Mouse (Mus musculus): ENCODE measurements around the gene Stum. TPM values are rescaled to one million over a fixed set of nuclear protein-coding genes. Genes with fewer than 3 reads are reported as not detected.

Gene Stum
- total RNA-seq, 2 experiments from 2014 or later, result 1.2 TPM

- no peak for DNase-seq
- intact Hi-C loops (cut with DNase I; ENCODE audit: low total_unique reads), result no loop called here
Measured at GRCm38 (mm10) chr1:180500641-180501040, 17.3 kb upstream of the Stum start.

DNA sequence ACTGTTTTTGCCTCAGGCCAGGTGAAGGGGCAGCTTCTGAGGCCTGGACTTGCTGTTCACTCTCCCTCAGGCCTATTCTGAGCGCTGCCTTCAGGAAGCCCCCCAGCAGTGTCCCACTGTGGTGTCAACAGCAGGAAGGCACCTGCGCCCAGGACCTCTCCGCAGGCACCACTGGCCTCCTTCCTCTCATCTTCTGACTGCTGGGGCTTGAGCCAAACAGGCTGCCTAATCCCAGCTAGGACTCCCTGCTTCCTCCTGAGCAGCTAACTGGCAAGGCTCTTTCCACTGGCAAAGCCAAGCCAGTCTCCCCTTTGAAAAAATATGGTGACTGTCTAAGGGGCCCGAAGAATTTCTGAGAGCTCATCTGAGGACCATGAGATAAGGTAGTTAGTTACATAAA is 16.9 kb upstream of the Stum start:
- intact Hi-C loops (cut with DNase I; ENCODE audit: low total_unique reads), result no loop called here
- no peak for DNase-seq

- no peak for DNase-seq
- intact Hi-C loops (cut with DNase I; ENCODE audit: low total_unique reads), result no loop called here
Measured at GRCm38 (mm10) chr1:180499766-180500165, 16.5 kb upstream of the Stum start.

- no peak for DNase-seq
- intact Hi-C loops (cut with DNase I; ENCODE audit: low total_unique reads), result no loop called here
Measured at GRCm38 (mm10) chr1:180492777-180493176, 9.5 kb upstream of the Stum start.

DNA sequence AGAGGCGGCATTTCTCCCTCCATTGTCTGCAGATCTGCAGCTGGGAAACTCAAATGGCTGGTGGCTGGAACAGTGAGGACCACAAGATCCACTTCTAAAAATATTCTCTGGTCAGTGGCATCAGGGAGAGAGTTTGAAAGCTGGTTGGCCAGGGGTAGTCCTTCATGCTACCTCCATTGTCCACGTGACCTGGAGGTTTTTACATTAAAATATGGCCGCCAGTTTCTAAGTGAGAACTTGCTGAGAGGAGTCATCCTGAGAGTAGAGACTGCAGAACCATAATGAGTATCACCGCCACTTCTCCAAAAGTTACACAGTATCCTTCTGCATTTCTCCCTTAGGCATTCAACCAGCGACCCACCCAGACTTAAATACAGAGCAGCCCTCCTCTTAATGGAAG is 2.0 kb upstream of the Stum start:
- intact Hi-C loops (cut with DNase I; ENCODE audit: low total_unique reads), result loop anchor here (2.0 to 5.0 kb wide), 2 partner anchors 51 to 67 kb away; no protein-coding TSS in a partner anchor
- no peak for DNase-seq

DNA sequence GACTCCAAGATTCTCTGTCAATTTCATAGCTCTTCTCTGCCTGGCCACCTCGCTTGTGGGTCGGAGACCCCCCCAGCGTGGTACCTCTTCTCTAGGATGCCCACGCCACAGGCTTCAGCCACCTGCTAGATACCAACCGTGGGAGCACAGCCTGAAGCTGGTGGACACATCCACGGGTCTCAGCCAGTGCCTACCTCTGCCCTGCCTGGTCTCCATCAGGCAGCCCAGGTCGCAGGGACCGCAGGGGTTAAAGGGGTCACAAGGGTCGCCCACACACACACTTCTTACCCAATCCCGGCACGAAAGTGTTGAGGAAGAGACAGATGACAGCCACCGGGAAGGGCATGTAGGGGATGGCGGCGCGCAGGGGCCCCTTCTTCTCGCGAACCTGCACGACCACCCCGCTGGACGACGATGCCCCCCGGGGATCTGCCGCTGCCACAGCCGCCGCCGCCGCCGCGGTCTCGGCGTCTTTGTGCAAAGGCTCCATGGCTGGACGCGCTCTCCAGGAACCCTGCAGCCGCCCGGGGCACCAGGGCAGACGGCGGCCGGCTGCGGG is 385 bp downstream of the Stum start:
- DNase-seq, result no peak
- intact Hi-C loops (cut with DNase I; ENCODE audit: low total_unique reads), result no loop called here

- intact Hi-C loops (cut with DNase I; ENCODE audit: low total_unique reads), result no loop called here
Measured at GRCm38 (mm10) chr1:180481956-180482355, 1.3 kb downstream of the Stum start.

DNA sequence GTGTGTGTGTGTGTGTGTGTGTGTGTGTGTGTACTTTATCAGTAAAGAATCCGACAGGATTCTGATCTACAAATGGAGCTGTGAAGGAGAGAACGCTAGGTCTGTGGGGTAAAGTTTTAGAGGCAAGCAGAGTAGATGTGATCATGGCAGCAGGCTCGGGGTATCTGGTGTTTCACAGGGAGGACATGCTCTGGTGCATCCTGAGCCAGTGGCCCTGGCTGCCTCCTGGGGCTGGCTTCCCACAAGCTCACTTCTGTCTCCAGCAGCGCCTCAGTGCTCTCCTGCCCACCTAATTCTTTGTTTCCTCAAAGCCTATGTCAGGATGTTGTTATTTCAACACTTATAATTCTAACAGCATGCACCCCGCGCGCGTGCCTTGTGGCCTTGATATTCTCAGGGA is 2.0 kb downstream of the Stum start:
- intact Hi-C loops (cut with DNase I; ENCODE audit: low total_unique reads), result no loop called here
- no peak for DNase-seq

More at GRCm38 (mm10) chr1:180481956-180482355, 1.3 kb downstream of the Stum start:
- no peak for DNase-seq

- intact Hi-C loops (cut with DNase I; ENCODE audit: low total_unique reads), result no loop called here
- no peak for DNase-seq
Measured at GRCm38 (mm10) chr1:180480325-180480724, 3.0 kb downstream of the Stum start.

DNA sequence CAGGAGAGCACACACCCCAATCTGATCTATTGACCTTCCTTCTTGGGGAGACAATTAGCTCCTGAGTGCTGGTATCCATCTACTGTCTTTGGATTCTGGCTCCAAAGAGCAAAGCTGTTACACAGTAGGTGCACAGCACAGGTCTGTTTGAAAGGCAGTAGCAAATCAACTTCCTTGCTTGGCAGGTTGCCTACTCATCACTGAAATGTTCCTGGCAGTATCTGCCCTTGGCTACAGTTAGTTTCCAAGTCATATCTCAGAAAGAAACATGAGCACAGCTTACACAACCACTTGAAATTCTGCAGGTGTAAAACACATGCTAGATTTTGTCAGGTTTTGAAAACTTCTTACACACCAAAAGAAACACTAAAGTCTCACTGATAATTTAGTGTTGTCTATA is 9.7 kb downstream of the Stum start:
- intact Hi-C loops (cut with DNase I; ENCODE audit: low total_unique reads), result no loop called here
- DNase-seq, result no peak

GRCm38 (mm10) chr1:180468004-180468403 is 15.3 kb downstream of the Stum start:
- intact Hi-C loops (cut with DNase I; ENCODE audit: low total_unique reads), result no loop called here
- DNase-seq, result no peak

DNA sequence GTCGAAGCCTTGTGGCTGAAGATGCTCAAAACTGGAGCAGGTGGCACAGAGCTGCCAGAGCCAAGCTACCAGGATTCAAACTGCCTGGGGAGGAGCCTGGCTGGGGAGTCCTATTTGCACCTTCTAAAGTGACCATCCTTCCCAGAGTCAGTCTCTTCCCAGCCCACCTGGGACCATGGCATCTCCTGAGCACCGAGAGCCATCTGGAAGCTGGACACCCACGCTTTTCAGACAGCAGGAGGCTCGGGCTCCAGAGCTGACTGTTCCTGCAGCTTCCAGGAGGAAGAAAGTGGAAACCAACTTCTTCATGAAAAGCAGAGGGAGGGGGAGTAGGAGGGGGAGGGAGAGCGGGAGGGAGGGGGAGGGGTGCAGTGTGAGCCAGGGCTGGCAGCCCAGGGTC is 17.7 kb downstream of the Stum start:
- no peak for DNase-seq
- intact Hi-C loops (cut with DNase I; ENCODE audit: low total_unique reads), result no loop called here

- intact Hi-C loops (cut with DNase I; ENCODE audit: low total_unique reads), result no loop called here
- no peak for DNase-seq
Measured at GRCm38 (mm10) chr1:180464357-180464756, 18.9 kb downstream of the Stum start.

DNA sequence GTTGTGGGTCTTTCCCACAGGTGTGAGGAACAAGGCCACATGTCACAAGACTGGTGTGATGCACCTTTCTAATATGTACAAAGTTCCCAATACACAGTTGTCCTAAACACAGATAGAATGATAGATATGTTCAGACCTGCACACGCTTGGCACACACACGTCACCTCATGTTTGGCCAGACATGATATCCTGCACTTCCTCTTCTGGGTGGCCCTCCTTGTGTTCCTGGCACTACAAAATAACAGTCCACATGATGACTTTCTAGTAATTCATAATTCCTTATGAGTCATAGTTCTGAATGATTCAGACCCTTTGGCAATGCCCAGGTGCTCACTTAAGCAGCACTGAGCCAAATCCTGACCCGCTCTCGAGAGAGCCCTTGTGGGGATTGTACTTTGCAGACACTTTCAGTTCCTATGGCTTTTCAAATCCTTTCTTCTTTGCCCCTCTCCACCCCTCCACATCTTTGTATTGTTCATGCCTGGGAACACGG is 20.3 kb downstream of the Stum start:
- intact Hi-C loops (cut with DNase I; ENCODE audit: low total_unique reads), result no loop called here
- no peak for DNase-seq

DNA sequence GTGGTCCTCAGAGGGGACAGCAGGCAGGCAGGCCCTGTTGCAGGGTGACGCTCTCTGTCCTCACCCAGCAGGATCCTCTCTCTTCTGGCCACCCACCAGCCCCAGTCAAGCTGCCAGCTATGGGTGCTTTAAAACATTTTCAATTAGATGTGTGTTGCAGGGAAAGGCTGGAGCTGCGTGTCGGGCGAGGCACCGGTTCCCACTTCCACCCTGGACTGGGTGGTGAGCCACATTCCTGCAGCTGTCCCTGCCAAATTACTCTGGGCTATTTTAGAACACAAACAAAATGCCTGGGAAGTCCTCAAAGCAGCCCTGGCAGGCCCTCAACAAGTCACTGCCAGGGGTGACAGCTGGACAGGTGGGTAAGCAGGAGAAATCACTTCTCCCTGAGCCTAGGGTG is 20.9 kb downstream of the Stum start:
- peak; percentile 42 for DNase-seq
- intact Hi-C loops (cut with DNase I; ENCODE audit: low total_unique reads), result no loop called here

GRCm38 (mm10) chr1:180460721-180461120 is 22.6 kb downstream of the Stum start:
- intact Hi-C loops (cut with DNase I; ENCODE audit: low total_unique reads), result no loop called here
- peak; percentile 17 for DNase-seq

DNA sequence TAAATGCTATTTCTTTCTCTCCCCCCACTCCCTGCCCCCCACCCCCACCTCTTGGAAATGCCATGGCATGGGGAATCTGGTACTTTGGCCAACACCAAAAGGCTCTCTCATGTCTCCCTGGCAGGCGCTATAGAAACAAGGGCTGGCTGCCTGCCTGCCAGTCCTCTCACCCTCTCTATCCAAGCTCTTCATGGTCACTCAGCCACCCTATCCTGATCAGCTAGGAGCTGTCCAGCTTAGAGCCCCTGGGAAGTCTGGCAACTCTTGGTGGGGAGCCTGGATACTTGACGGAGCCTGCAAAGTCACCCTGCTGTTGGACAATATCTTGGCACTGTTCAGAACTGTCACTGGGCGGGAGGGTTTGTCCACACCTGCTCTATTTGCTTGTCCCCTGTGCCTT is 24.6 kb downstream of the Stum start:
- DNase-seq, result no peak
- intact Hi-C loops (cut with DNase I; ENCODE audit: low total_unique reads), result no loop called here

- intact Hi-C loops (cut with DNase I; ENCODE audit: low total_unique reads), result no loop called here
- peak; percentile 33 for DNase-seq
Measured at GRCm38 (mm10) chr1:180458274-180458673, 25.0 kb downstream of the Stum start.

DNA sequence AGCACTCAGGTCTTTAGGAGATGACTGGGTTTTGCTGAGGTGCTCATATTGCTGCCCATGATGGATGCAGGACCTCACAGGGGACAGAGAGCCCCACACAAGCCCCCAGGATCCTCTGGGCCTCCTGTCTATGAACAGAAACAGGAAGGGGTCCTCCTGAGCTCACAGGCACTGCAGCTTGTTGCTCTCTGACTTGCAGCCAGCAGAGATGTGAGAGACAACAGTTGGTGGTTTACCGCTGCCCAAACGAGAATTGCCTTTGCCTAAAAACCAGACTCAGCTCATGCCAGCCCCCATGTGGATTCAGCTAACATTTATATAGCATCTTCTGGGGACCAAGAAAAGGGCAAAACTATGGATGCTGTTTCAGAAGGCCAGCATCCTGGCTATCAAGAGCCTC is 33.7 kb downstream of the Stum start:
- intact Hi-C loops (cut with DNase I; ENCODE audit: low total_unique reads), result no loop called here
- no peak for DNase-seq

DNA sequence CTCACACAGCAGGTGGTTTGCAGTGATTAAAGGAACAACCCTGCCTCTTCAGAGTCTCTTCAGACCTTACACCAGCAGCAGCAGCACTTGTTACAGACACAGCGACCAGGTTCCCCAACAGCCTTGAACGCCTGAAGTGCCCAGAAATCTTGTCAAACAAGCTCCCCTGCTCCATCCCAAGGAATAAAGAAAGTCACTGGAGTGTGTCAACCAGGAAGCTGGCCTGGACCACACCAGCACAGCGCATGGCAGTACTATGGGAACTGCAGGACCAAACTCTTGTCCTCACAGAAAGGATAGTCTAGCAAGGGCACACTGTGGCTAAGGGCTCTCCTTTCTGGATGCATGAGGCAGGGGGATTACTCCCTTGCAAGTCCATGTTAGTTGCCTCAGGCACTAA is 38.9 kb downstream of the Stum start:
- DNase-seq, result no peak
- intact Hi-C loops (cut with DNase I; ENCODE audit: low total_unique reads), result no loop called here

- intact Hi-C loops (cut with DNase I; ENCODE audit: low total_unique reads), result loop anchor here (10.0 kb wide), 1 partner anchor 325 kb away; no protein-coding TSS in a partner anchor
- no peak for DNase-seq
Measured at GRCm38 (mm10) chr1:180439496-180439895, 43.8 kb downstream of the Stum start.

GRCm38 (mm10) chr1:180434925-180435324 is 48.4 kb downstream of the Stum start:
- DNase-seq, result no peak
- intact Hi-C loops (cut with DNase I; ENCODE audit: low total_unique reads), result loop anchor here (1.0 to 10.0 kb wide), 3 partner anchors 50 to 330 kb away; no protein-coding TSS in a partner anchor
